Mouse (Mus musculus): Measurements from ENCODE around the gene Gm9833. TPM values are rescaled to one million over a fixed set of nuclear protein-coding genes. Genes with fewer than 3 reads are reported as not detected.
A peak's percentile ranks its signal among the peaks of the same experiment; 100 is the strongest.
"Not testable (repeated sequence)": the region's sequence is repeated elsewhere in the genome, so short reads cannot be mapped to it uniquely, and the experiment has no call there.

The Gm9833 gene
- polyA plus RNA-seq (2015; fragmentation: Nextera tagmentation; extraction: Ambion mirVana), result 7.0 and 7.9 TPM in 2 replicates

- not testable (repeated sequence) for H3K27me3 ChIP-seq; H3K9ac ChIP-seq; H3K9me3 ChIP-seq; H3K4me1 ChIP-seq (replicated peaks); H3K36me3 ChIP-seq; H3K27ac ChIP-seq (replicated peaks); ATAC-seq (ENCODE audit: low read depth)
- WGBS, result 23% methylated on average over 30 of the region's 38 CpGs
- H3K4me3 ChIP-seq, result peak within 1 kb of the TSS; percentile 26
- H3K4me2 ChIP-seq, result peak within 1 kb of the TSS; percentile 44
These were observed at the start of gene Gm9833 for GRCm38 (mm10) chr3:10087994-10088393. Gene Gm9833, plus strand, starts transcription at chr3:10088110.

DNA sequence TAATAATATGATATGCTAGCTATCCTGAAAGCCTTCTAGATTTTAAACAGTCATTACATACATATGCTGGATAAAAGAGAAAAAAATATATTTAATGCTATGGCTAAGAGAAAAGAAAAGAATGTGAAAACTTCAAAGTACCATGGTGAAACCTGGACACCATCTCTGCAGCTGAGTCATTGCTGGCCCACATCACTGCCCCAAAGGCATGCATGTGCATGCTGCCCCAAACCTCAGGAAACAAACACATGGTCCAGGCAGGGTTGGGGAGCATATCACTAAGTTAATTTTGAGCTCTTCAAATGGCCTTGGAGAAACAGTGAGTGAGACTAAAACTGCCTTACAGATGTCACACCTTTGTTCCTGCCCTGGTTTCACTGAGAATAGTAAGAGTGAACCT, 17.8 kb upstream of the Gm9833 start:
- H3K27ac ChIP-seq (replicated peaks), result no peak overlapping the region
- H3K4me2 ChIP-seq, result no peak overlapping the region
- ATAC-seq (ENCODE audit: low read depth), result no peak
- no peaks in the 10 kb centered on the region for H3K4me1 ChIP-seq (replicated peaks)
- H3K9me3 ChIP-seq, result no peaks in the 10 kb centered on the region
- H3K36me3 ChIP-seq, result no peaks in the 10 kb centered on the region
- H3K9ac ChIP-seq, result no peak overlapping the region
- no peak overlapping the region for H3K4me3 ChIP-seq
- H3K27me3 ChIP-seq, result no peaks in the 10 kb centered on the region

GRCm38 (mm10) chr3:10075826-10076225, 12.1 kb upstream of the Gm9833 start:
- no peak overlapping the region for H3K27ac ChIP-seq (replicated peaks)
- H3K9me3 ChIP-seq, result no peaks in the 10 kb centered on the region
- no peak overlapping the region for H3K9ac ChIP-seq
- no peak for ATAC-seq (ENCODE audit: low read depth)
- no peaks in the 10 kb centered on the region for H3K36me3 ChIP-seq
- no peak overlapping the region for H3K4me2 ChIP-seq
- no peak overlapping the region for H3K4me3 ChIP-seq
- no peaks in the 10 kb centered on the region for H3K4me1 ChIP-seq (replicated peaks)
- no peaks in the 10 kb centered on the region for H3K27me3 ChIP-seq

DNA sequence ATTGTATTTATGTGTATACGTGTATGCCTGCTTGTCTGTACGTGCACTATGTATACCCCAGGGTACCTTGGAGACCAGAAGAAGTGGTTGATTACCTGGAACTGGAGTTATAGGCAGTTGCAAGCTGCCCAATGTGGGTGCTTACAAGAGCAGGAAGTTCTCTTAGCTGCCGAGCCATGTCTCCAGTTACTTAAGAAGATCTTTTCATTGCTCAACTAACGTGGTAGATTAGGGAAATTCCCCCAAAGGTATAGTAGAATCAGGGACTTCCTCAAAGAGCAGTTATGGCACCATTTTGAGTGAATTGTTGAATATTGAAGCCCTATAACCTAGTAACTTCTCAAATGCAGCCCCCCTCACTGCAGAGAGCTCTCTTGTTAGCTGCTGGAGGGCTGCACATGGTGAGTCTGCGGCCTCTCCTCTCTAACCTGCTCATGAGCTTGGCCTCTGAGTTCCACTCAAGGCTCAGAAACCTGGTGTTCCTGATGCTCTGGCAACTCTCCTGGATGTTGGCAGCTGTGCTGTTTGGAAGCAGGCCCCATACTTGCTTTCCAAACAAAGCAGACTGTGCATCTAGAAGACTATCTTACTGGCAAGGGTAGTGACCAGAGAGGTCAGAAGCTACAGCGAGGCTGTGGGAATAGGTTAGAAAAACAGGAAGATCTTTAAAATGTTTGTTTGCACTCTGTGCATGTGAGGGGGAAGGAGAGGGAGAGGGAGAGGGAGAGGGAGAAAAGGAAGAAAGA, 10.6 kb upstream of the Gm9833 start:
- 87% methylated on average over 6 of the region's 6 CpGs for WGBS
- Histone ChIP-seq H3K27me3 (no peaks in the 10 kb centered on the region), H3K27ac (replicated peaks) (no peak overlapping the region), H3K9me3 (no peaks in the 10 kb centered on the region), H3K4me2 (no peak overlapping the region), H3K36me3 (no peaks in the 10 kb centered on the region), H3K4me1 (replicated peaks) (no peaks in the 10 kb centered on the region), H3K4me3 (no peak overlapping the region), H3K9ac (no peak overlapping the region)
- ATAC-seq (ENCODE audit: low read depth), result no peak

- Histone ChIP-seq H3K27me3 (no peaks in the 10 kb centered on the region), H3K27ac (replicated peaks) (no peak overlapping the region), H3K4me2 (no peak overlapping the region), H3K9ac (no peak overlapping the region), H3K4me1 (replicated peaks) (no peaks in the 10 kb centered on the region), H3K4me3 (no peak overlapping the region), H3K36me3 (no peaks in the 10 kb centered on the region), H3K9me3 (no peaks in the 10 kb centered on the region)
- no peak for ATAC-seq (ENCODE audit: low read depth)
- WGBS, result 92% methylated on average over 2 of the region's 2 CpGs
These were observed 9.8 kb upstream of the Gm9833 start for GRCm38 (mm10) chr3:10078113-10078512.

- no peaks in the 10 kb centered on the region for H3K9me3 ChIP-seq
- peaks cover 7% of the 10 kb centered on the region; the same call in 1 of the 2 replicates for H3K4me1 ChIP-seq (replicated peaks)
- H3K27me3 ChIP-seq, result no peaks in the 10 kb centered on the region
- H3K4me3 ChIP-seq, result no peak overlapping the region
- no peaks in the 10 kb centered on the region for H3K36me3 ChIP-seq
- H3K27ac ChIP-seq (replicated peaks), result no peak overlapping the region
- 79% methylated on average over 5 of the region's 5 CpGs for WGBS
- H3K4me2 ChIP-seq, result no peak overlapping the region
- H3K9ac ChIP-seq, result no peak overlapping the region
- ATAC-seq (ENCODE audit: low read depth), result no peak
These were observed 6.6 kb upstream of the Gm9833 start for GRCm38 (mm10) chr3:10081336-10081735.

DNA sequence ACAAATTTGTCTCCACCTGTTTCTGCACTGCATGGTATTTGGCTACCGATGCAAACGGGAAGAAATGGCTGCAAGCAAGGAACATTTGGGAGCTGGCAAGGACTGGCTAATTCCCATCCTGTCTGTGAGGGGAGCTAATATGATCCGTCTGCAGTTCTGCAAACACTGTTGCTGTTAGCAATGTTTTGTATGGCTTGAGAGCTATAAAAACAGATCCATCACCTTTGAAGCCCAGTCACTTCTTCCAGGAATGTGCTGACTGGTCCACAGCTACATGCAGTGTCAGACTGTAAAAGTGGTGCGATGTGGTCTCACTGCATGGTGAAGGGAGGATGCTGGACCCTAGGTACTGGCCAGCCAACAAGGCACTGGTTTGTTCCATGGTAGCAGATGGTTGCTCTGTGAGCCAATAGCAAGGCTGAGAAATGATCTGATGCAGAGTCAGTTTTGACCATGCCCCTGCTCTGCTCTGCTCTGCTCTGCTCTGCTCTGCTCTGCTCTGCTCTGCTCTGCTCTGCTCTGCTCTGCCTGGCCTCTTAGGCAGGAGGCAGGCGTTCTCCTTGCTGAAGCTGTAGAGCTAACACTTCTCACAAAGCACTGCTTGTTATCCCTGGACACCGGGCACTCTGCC, 5.9 kb upstream of the Gm9833 start:
- no peaks in the 10 kb centered on the region for H3K36me3 ChIP-seq
- WGBS, result 55% methylated on average over 6 of the region's 6 CpGs
- no peak overlapping the region for H3K4me2 ChIP-seq
- H3K9me3 ChIP-seq, result no peaks in the 10 kb centered on the region
- no peaks in the 10 kb centered on the region for H3K27me3 ChIP-seq
- peaks cover 7% of the 10 kb centered on the region; the same call in 1 of the 2 replicates for H3K4me1 ChIP-seq (replicated peaks)
- H3K4me3 ChIP-seq, result no peak overlapping the region
- 0 out of 2 replicates have a peak overlapping the region, but pooled peaks have one; percentile 23 for H3K27ac ChIP-seq (replicated peaks)
- H3K9ac ChIP-seq, result no peak overlapping the region
- no peak; the same call in 1 of the 2 replicates for ATAC-seq (ENCODE audit: low read depth)

DNA sequence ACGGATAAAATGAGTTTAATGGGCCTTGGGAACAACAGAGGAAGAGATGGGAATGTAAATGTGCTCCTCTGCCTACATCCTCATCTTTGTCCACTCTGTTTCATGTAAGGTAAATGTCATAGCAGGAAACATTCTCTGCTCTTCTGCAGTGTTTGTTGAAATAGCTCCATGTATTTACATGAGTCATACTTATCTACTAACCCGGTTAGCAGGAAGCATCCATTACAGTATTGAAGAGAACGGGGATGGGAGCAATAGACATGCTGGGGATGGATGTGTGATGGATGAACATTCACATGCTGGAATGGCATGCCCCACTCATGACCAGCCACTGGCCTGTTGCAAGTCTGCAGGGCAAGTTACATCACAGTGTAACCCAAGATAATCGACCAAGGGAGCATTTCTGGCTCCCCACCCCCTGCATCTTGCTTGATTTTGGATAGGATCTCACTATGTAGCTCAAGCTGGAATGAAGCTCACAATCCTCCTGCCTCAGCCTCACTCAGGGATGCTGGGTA, 5.3 kb upstream of the Gm9833 start:
- no peak for ATAC-seq (ENCODE audit: low read depth)
- Histone ChIP-seq H3K4me3 (no peak overlapping the region), H3K9ac (no peak overlapping the region), H3K4me2 (no peak overlapping the region), H3K27ac (replicated peaks) (0 out of 2 replicates have a peak overlapping the region, but pooled peaks have one; percentile 23), H3K36me3 (no peaks in the 10 kb centered on the region), H3K27me3 (peaks cover 2% of the 10 kb centered on the region; the same call in 1 of the 2 replicates), H3K4me1 (replicated peaks) (peaks cover 7% of the 10 kb centered on the region; the same call in 1 of the 2 replicates), H3K9me3 (no peaks in the 10 kb centered on the region)
- 62% methylated on average over 4 of the region's 4 CpGs for WGBS

- Histone ChIP-seq H3K27ac (replicated peaks) (no peak overlapping the region), H3K27me3 (peaks cover 4% of the 10 kb centered on the region; the same call in 1 of the 2 replicates), H3K36me3 (no peaks in the 10 kb centered on the region), H3K9me3 (no peaks in the 10 kb centered on the region), H3K4me1 (replicated peaks) (peaks cover 7% of the 10 kb centered on the region; the same call in 1 of the 2 replicates), H3K4me3 (no peak overlapping the region), H3K9ac (no peak overlapping the region), H3K4me2 (no peak overlapping the region)
- no peak for ATAC-seq (ENCODE audit: low read depth)
- 89% methylated on average over 3 of the region's 3 CpGs for WGBS
These were observed 3.8 kb upstream of the Gm9833 start for GRCm38 (mm10) chr3:10084102-10084501.

DNA sequence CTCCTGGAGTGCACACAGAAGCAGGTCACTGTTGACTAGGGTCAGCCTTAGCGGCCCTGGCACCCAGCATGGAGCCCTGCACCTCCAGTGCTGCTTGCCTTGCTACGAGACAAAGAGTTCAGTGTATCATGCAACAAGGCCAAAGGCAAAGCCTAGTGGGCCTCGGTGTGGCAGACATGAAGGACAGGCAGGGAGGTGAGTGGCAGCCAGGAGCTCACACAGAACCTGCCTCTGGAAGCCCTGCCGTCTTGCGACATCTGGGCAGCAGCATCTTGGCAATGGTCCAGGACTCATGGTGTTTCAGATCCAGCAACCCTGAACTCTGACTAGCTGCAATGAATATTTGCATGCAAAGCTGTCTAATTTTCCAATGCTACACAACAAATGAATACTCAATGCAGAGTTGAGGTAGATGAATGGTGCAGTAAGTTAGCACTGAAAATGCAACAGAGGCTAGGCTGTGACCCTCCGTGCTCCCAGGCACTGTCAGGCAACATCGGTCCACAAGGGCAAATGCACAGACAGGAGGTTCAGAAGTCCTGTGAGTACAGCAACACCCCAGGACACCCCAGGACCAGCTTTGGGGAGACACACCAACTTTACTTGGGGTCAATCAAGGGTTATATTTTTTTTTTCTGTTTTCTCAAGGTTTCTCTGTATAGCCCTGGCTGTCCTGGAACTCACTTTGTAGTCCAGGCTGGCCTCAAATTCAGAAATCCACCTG, 2.4 kb upstream of the Gm9833 start:
- H3K4me2 ChIP-seq, result no peak overlapping the region
- 63% methylated on average over 7 of the region's 7 CpGs for WGBS
- H3K27ac ChIP-seq (replicated peaks), result no peak overlapping the region
- H3K9me3 ChIP-seq, result no peaks in the 10 kb centered on the region
- peaks cover 7% of the 10 kb centered on the region; the same call in 1 of the 2 replicates for H3K4me1 ChIP-seq (replicated peaks)
- no peaks in the 10 kb centered on the region for H3K36me3 ChIP-seq
- no peak for ATAC-seq (ENCODE audit: low read depth)
- no peak overlapping the region for H3K9ac ChIP-seq
- H3K4me3 ChIP-seq, result no peak overlapping the region
- H3K27me3 ChIP-seq, result peaks cover 4% of the 10 kb centered on the region; the same call in 1 of the 2 replicates

GRCm38 (mm10) chr3:10087511-10087910, 399 bp upstream of the Gm9833 start:
- H3K4me1 ChIP-seq (replicated peaks), result peaks cover 7% of the 10 kb centered on the region; the same call in 1 of the 2 replicates
- H3K9ac ChIP-seq, result no peak overlapping the region
- peak overlapping the region; percentile 44; the same call in 1 of the 2 replicates for H3K4me2 ChIP-seq
- H3K36me3 ChIP-seq, result no peaks in the 10 kb centered on the region
- H3K27me3 ChIP-seq, result peaks cover 4% of the 10 kb centered on the region; the same call in 1 of the 2 replicates
- H3K4me3 ChIP-seq, result 0 out of 2 replicates have a peak overlapping the region, but pooled peaks have one; percentile 26
- no peak overlapping the region for H3K27ac ChIP-seq (replicated peaks)
- ATAC-seq (ENCODE audit: low read depth), result no peak
- WGBS, result 90% methylated on average over 8 of the region's 8 CpGs
- H3K9me3 ChIP-seq, result no peaks in the 10 kb centered on the region
